In genomic region chr9:86813327-86813726, GRCm38 (mm10) we compare ENCODE assay signal across 24 mouse cellular contexts.
DNase-seq lines count a peak whose midpoint lies in the region; ATAC-seq and TF ChIP-seq lines count a peak whose summit lies in the region.
"Had no signal": no experiment of that assay in that cellular context is flagged by ENCODE, and none has a peak within 500 bp of the region (broad histone marks: within the 10 kb centered on the region; RNA-seq: fewer than 3 reads in every experiment).

No protein-coding gene starts in this region.

- H3K9me3 ChIP-seq in forebrain, embryonic 12.5 days: no peaks in the 10 kb centered on the region
- H3K9me3 ChIP-seq in forebrain, postnatal 0 days (ENCODE audit: low read length): no peaks in the 10 kb centered on the region
- no peaks in the 10 kb centered on the region for H3K9me3 ChIP-seq in hindbrain, embryonic 10.5 days
- no peaks in the 10 kb centered on the region for H3K9me3 ChIP-seq in hindbrain, embryonic 13.5 days
- H3K9me3 ChIP-seq: embryonic facial prominence, embryonic 12.5 days; G1E; heart, embryonic 13.5 days; intestine, embryonic 15.5 days had no signal

- no peaks in the 10 kb centered on the region for H3K27me3 ChIP-seq in forebrain, embryonic 12.5 days
- no peaks in the 10 kb centered on the region for H3K27me3 ChIP-seq in forebrain, postnatal 0 days (ENCODE audit: insufficient read depth, low read length)
- 0 out of 2 replicates have a peak, but pooled peaks cover 3% of the 10 kb centered on the region for H3K27me3 ChIP-seq in hindbrain, embryonic 10.5 days (ENCODE audit: insufficient read depth, poor library complexity, severe bottlenecking)
- H3K27me3 ChIP-seq in hindbrain, embryonic 13.5 days: no peaks in the 10 kb centered on the region
- H3K27me3 ChIP-seq: embryonic facial prominence, embryonic 12.5 days; heart, embryonic 13.5 days; intestine, embryonic 15.5 days had no signal

- H3K27ac ChIP-seq in forebrain, embryonic 12.5 days: no peak overlapping the region
- H3K27ac ChIP-seq in forebrain, postnatal 0 days (ENCODE audit: low read depth, low read length): no peak overlapping the region
- no peak overlapping the region for H3K27ac ChIP-seq in hindbrain, embryonic 10.5 days
- H3K27ac ChIP-seq in hindbrain, embryonic 13.5 days: no peak overlapping the region
- H3K27ac ChIP-seq: embryonic facial prominence, embryonic 12.5 days; gastrocnemius, adult 2 months; heart, embryonic 13.5 days; hindbrain, embryonic 14.5 days; intestine, embryonic 15.5 days had no signal

- WGBS in forebrain, embryonic 12.5 days: 10% methylated on average over 5 of the region's 5 CpGs
- WGBS in forebrain, postnatal 0 days: 13% methylated on average over 5 of the region's 5 CpGs
- WGBS in hindbrain, embryonic 10.5 days: 29% methylated on average over 5 of the region's 5 CpGs
- 26% methylated on average over 5 of the region's 5 CpGs for WGBS in hindbrain, embryonic 13.5 days

- peak; percentile 27 for DNase-seq in embryo, embryonic 10 days (ENCODE audit: low spot score)
- DNase-seq in embryo, embryonic 9.5 days (ENCODE audit: extremely low spot score): no peak
- DNase-seq in forebrain, postnatal 0 days: no peak
- DNase-seq in hindbrain, embryonic 10.5 days (ENCODE audit: low spot score): peak; percentile 4
- DNase-seq in brain, adult 2 months (ENCODE audit: low read depth, low spot score): peak; percentile 43
- DNase-seq: adrenal gland, adult 8-10 months; adrenal gland, postnatal 36 days; B cell, adult 2 months; cerebellum, adult 11-12 months; cerebellum, adult 9-10 months; cerebellum, postnatal 25 days; gastrocnemius, adult 2 months; gastrocnemius, postnatal 25 days; heart, postnatal 36 days; kidney, adult 18-20 months had no signal

- peaks cover 14% of the 10 kb centered on the region; the same call in 1 of the 2 replicates for H3K4me1 ChIP-seq in forebrain, embryonic 12.5 days
- H3K4me1 ChIP-seq in forebrain, postnatal 0 days (ENCODE audit: insufficient read depth): no peaks in the 10 kb centered on the region
- peaks cover 5% of the 10 kb centered on the region for H3K4me1 ChIP-seq in hindbrain, embryonic 10.5 days (replicated peaks)
- no peaks in the 10 kb centered on the region for H3K4me1 ChIP-seq in hindbrain, embryonic 13.5 days (replicated peaks)
- H3K4me1 ChIP-seq: embryonic facial prominence, embryonic 12.5 days; heart, embryonic 13.5 days; intestine, embryonic 15.5 days had no signal

- TF ChIP-seq CTCF in forebrain, postnatal 0 days (IDR thresholded peaks at IDR 0.05; ENCODE audit: low read depth): no peak

- H3K4me2 ChIP-seq in forebrain, embryonic 12.5 days: no peak overlapping the region
- no peak overlapping the region for H3K4me2 ChIP-seq in forebrain, postnatal 0 days (ENCODE audit: low read depth)
- no peak overlapping the region for H3K4me2 ChIP-seq in hindbrain, embryonic 13.5 days
- H3K4me2 ChIP-seq: embryonic facial prominence, embryonic 12.5 days; heart, embryonic 13.5 days; hindbrain, embryonic 14.5 days; intestine, embryonic 15.5 days had no signal

- ATAC-seq in forebrain, embryonic 12.5 days (ENCODE audit: low FRiP score): peak; percentile 47; the same call in 1 of the 2 replicates
- no peak for ATAC-seq in forebrain, postnatal 0 days
- no peak for ATAC-seq in hindbrain, embryonic 13.5 days (ENCODE audit: low FRiP score)
- no peak for ATAC-seq in megakaryocyte-erythroid progenitor cell, adult 5-6 weeks (replicated peaks; ENCODE audit: low FRiP score, low TSS enrichment, poor library complexity, severe bottlenecking)
- ATAC-seq: CD4-positive, CD25-positive, alpha-beta regulatory T cell, adult 4 months; intestine, embryonic 15.5 days had no signal

- H3K9ac ChIP-seq in forebrain, embryonic 12.5 days: no peak overlapping the region
- no peak overlapping the region for H3K9ac ChIP-seq in forebrain, postnatal 0 days
- no peak overlapping the region for H3K9ac ChIP-seq in hindbrain, embryonic 13.5 days
- H3K9ac ChIP-seq: embryonic facial prominence, embryonic 12.5 days; heart, embryonic 13.5 days; hindbrain, embryonic 14.5 days; intestine, embryonic 15.5 days had no signal

- no peak overlapping the region for H3K4me3 ChIP-seq in forebrain, embryonic 12.5 days (replicated peaks)
- H3K4me3 ChIP-seq in forebrain, postnatal 0 days (ENCODE audit: low read depth, low read length): no peak overlapping the region
- no peak overlapping the region for H3K4me3 ChIP-seq in hindbrain, embryonic 10.5 days
- no peak overlapping the region for H3K4me3 ChIP-seq in hindbrain, embryonic 13.5 days
- H3K4me3 ChIP-seq: embryonic facial prominence, embryonic 12.5 days; gastrocnemius, adult 2 months; heart, embryonic 13.5 days; intestine, embryonic 15.5 days had no signal

- H3K36me3 ChIP-seq in forebrain, embryonic 12.5 days (replicated peaks): no peaks in the 10 kb centered on the region
- peaks cover 22% of the 10 kb centered on the region for H3K36me3 ChIP-seq in forebrain, postnatal 0 days (ENCODE audit: insufficient read depth)
- H3K36me3 ChIP-seq in hindbrain, embryonic 10.5 days: no peaks in the 10 kb centered on the region
- peaks cover 28% of the 10 kb centered on the region for H3K36me3 ChIP-seq in hindbrain, embryonic 13.5 days
- H3K36me3 ChIP-seq: embryonic facial prominence, embryonic 12.5 days; G1E; intestine, embryonic 15.5 days had no signal

Comparison
In these comparisons a context has a peak if more than half of its experiments do, and no peak if none do; other contexts are left out.
1. DNase-seq: peak in embryo, embryonic 10 days (single experiment), hindbrain, embryonic 10.5 days (single experiment) and brain, adult 2 months (single experiment); none in embryo, embryonic 9.5 days (single experiment) and forebrain, postnatal 0 days (single experiment).